Mouse (Mus musculus) liver, embryonic 13.5 days (tissue): ENCODE measurements around the gene Msx1. TPM values are rescaled to one million over a fixed set of nuclear protein-coding genes. Genes with fewer than 3 reads are reported as not detected.

ENCODE experiments used
- ATAC-seq: fragments of 200-750 bp; cut with Nextera tagmentation; 2 replicates; pipeline ENCODE4 v1.8.0; 2017; ENCODE audit warnings: low read depth, mild to moderate bottlenecking, moderate number of reproducible peaks, moderate library complexity
- DNase-seq: peaks from one replicate; pipeline ENCODE4 v3.0.0; 2022
- H3K27ac ChIP-seq: fragments of 300-500 bp; sonication (generic); 2 replicates; pipeline ENCODE4 v1.5.1; 2015; ENCODE audit warnings: moderate library complexity, mild to moderate bottlenecking, inconsistent platforms
- H3K27me3 ChIP-seq: fragments of 300-500 bp; sonication (generic); 2 replicates; pipeline ENCODE4 v1.6.1; 2015; ENCODE audit warnings: mild to moderate bottlenecking, inconsistent platforms
- H3K36me3 ChIP-seq: fragments of 300-500 bp; sonication (generic); 2 replicates; pipeline ENCODE4 v1.6.1; 2015; ENCODE audit warnings: mild to moderate bottlenecking, inconsistent platforms
- H3K4me1 ChIP-seq: fragments of 300-500 bp; sonication (generic); replicated peaks from 2 replicates; pipeline ENCODE4 v1.6.1; 2015; ENCODE audit warnings: inconsistent platforms
- H3K4me2 ChIP-seq: fragments of 300-500 bp; sonication (generic); 2 replicates; pipeline ENCODE4 v1.6.1; 2015; ENCODE audit warnings: inconsistent platforms, mild to moderate bottlenecking, moderate library complexity
- H3K4me3 ChIP-seq: fragments of 300-500 bp; sonication (generic); replicated peaks from 2 replicates; pipeline ENCODE4 v1.5.1; 2015; ENCODE audit warnings: mild to moderate bottlenecking, inconsistent platforms
- H3K9ac ChIP-seq: fragments of 300-500 bp; sonication (generic); 2 replicates; pipeline ENCODE4 v1.6.1; 2015; ENCODE audit warnings: mild to moderate bottlenecking, inconsistent platforms
- H3K9me3 ChIP-seq: fragments of 300-500 bp; sonication (generic); replicated peaks from 2 replicates; pipeline ENCODE4 v1.6.1; 2016; ENCODE audit warnings: inconsistent platforms
- WGBS: fragments of 180-500 bp; shearing (Covaris S2); methylation state at CpG from one replicate; pipeline ENCODE4 v1.1.7; 2015; ENCODE audit not compliant: insufficient replicate concordance; 5-methylcytosine and 5-hydroxymethylcytosine counted together
- polyA plus RNA-seq: library from polyadenylated mRNA; unstranded; fragments of >200 nt; fragmentation: Nextera tagmentation; extraction: Ambion mirVana; gene quantifications from 2 replicates; pipeline ENCODE4 v1.2.1, GENCODE M21; 2015

Msx1 gene
- polyA plus RNA-seq, 1 experiment from 2014 or later: 0.12 TPM

- H3K36me3 ChIP-seq: no peaks in the 10 kb centered on the region
- H3K4me3 ChIP-seq: no peak overlapping the region
- peaks cover 98% of the 10 kb centered on the region for H3K27me3 ChIP-seq
- H3K4me2 ChIP-seq: no peak overlapping the region
- H3K9me3 ChIP-seq: no peaks in the 10 kb centered on the region; the same call in 1 of the 2 replicates
- WGBS: 1% methylated on average over 37 of the region's 37 CpGs
- no peak for DNase-seq
- H3K27ac ChIP-seq: no peak overlapping the region
- ATAC-seq: no peak
- no peak overlapping the region for H3K9ac ChIP-seq
- peaks cover 10% of the 10 kb centered on the region for H3K4me1 ChIP-seq
These were observed 1.4 kb upstream of the Msx1 start for GRCm38 (mm10) chr5:37825611-37826445.

- Histone ChIP-seq H3K9ac (no peak overlapping the region), H3K27ac (no peak overlapping the region), H3K9me3 (no peaks in the 10 kb centered on the region; the same call in 1 of the 2 replicates), H3K4me3 (no peak overlapping the region), H3K36me3 (no peaks in the 10 kb centered on the region), H3K4me1 (peaks cover 10% of the 10 kb centered on the region), H3K4me2 (no peak overlapping the region), H3K27me3 (peaks cover 99% of the 10 kb centered on the region)
- ATAC-seq (no peak), DNase-seq (no peak)
- 5% methylated on average over 7 of the region's 7 CpGs for WGBS
These were observed 773 bp upstream of the Msx1 start for GRCm38 (mm10) chr5:37825111-37825600.

- H3K9me3 ChIP-seq: no peaks in the 10 kb centered on the region
- peaks cover 99% of the 10 kb centered on the region for H3K27me3 ChIP-seq
- DNase-seq: no peak
- H3K9ac ChIP-seq: no peak overlapping the region
- H3K4me1 ChIP-seq: peaks cover 10% of the 10 kb centered on the region
- under 1% methylated on average over 58 of the region's 58 CpGs for WGBS
- H3K27ac ChIP-seq: no peak overlapping the region
- peak overlapping the region; percentile 49 for H3K4me3 ChIP-seq
- H3K36me3 ChIP-seq: no peaks in the 10 kb centered on the region
- no peak; the same call in 1 of the 2 replicates for ATAC-seq
- peak overlapping the region; percentile 63 for H3K4me2 ChIP-seq
These were observed 492 bp downstream of the Msx1 start for GRCm38 (mm10) chr5:37823721-37824460.

GRCm38 (mm10) chr5:37822791-37823720 is 1.3 kb downstream of the Msx1 start:
- H3K27ac ChIP-seq: no peak overlapping the region
- H3K4me2 ChIP-seq: peak overlapping the region; percentile 63
- 1% methylated on average over 42 of the region's 42 CpGs for WGBS
- H3K9ac ChIP-seq: no peak overlapping the region
- DNase-seq (no peak), ATAC-seq (no peak)
- peaks cover 99% of the 10 kb centered on the region for H3K27me3 ChIP-seq
- H3K9me3 ChIP-seq: no peaks in the 10 kb centered on the region
- H3K4me1 ChIP-seq: peaks cover 10% of the 10 kb centered on the region
- H3K4me3 ChIP-seq: peak overlapping the region; percentile 49
- no peaks in the 10 kb centered on the region for H3K36me3 ChIP-seq

GRCm38 (mm10) chr5:37822116-37822707 is 2.2 kb downstream of the Msx1 start:
- H3K9me3 ChIP-seq: no peaks in the 10 kb centered on the region
- WGBS: 13% methylated on average over 11 of the region's 11 CpGs
- peaks cover 99% of the 10 kb centered on the region for H3K27me3 ChIP-seq
- no peak overlapping the region for H3K4me3 ChIP-seq
- H3K9ac ChIP-seq: no peak overlapping the region
- ATAC-seq (no peak), DNase-seq (no peak)
- H3K4me2 ChIP-seq: no peak overlapping the region
- H3K36me3 ChIP-seq: no peaks in the 10 kb centered on the region
- peaks cover 10% of the 10 kb centered on the region for H3K4me1 ChIP-seq
- H3K27ac ChIP-seq: no peak overlapping the region

- peaks cover 10% of the 10 kb centered on the region for H3K4me1 ChIP-seq
- H3K27ac ChIP-seq: no peak overlapping the region
- no peak for DNase-seq
- H3K36me3 ChIP-seq: no peaks in the 10 kb centered on the region
- H3K9ac ChIP-seq: no peak overlapping the region
- H3K4me3 ChIP-seq: no peak overlapping the region
- no peak overlapping the region for H3K4me2 ChIP-seq
- H3K27me3 ChIP-seq: peaks cover 99% of the 10 kb centered on the region
- ATAC-seq: no peak
- 4% methylated on average over 27 of the region's 27 CpGs for WGBS
- H3K9me3 ChIP-seq: no peaks in the 10 kb centered on the region
These were observed 3.2 kb downstream of the Msx1 start for GRCm38 (mm10) chr5:37821111-37821601.

GRCm38 (mm10) chr5:37820689-37821088 is 3.7 kb downstream of the Msx1 start:
- Histone ChIP-seq H3K4me3 (no peak overlapping the region), H3K36me3 (no peaks in the 10 kb centered on the region), H3K9me3 (no peaks in the 10 kb centered on the region), H3K9ac (no peak overlapping the region), H3K4me2 (no peak overlapping the region), H3K27me3 (peaks cover 99% of the 10 kb centered on the region), H3K27ac (no peak overlapping the region), H3K4me1 (peaks cover 10% of the 10 kb centered on the region)
- WGBS: 34% methylated on average over 8 of the region's 8 CpGs
- ATAC-seq (no peak), DNase-seq (no peak)

- Histone ChIP-seq H3K4me1 (peaks cover 10% of the 10 kb centered on the region), H3K4me3 (no peak overlapping the region), H3K27ac (no peak overlapping the region), H3K4me2 (no peak overlapping the region), H3K27me3 (peaks cover 99% of the 10 kb centered on the region), H3K36me3 (no peaks in the 10 kb centered on the region), H3K9ac (no peak overlapping the region), H3K9me3 (no peaks in the 10 kb centered on the region)
- WGBS: 18% methylated on average over 3 of the region's 3 CpGs
- ATAC-seq (no peak), DNase-seq (no peak)
These were observed 4.4 kb downstream of the Msx1 start for GRCm38 (mm10) chr5:37819971-37820370.

GRCm38 (mm10) chr5:37819541-37819940 is 4.8 kb downstream of the Msx1 start:
- 13% methylated on average over 5 of the region's 5 CpGs for WGBS
- H3K27me3 ChIP-seq: peaks cover 99% of the 10 kb centered on the region
- H3K9ac ChIP-seq: no peak overlapping the region
- H3K36me3 ChIP-seq: no peaks in the 10 kb centered on the region
- H3K4me3 ChIP-seq: no peak overlapping the region
- no peak overlapping the region for H3K4me2 ChIP-seq
- H3K27ac ChIP-seq: no peak overlapping the region
- H3K4me1 ChIP-seq: peaks cover 9% of the 10 kb centered on the region
- DNase-seq: no peak
- no peak for ATAC-seq
- no peaks in the 10 kb centered on the region for H3K9me3 ChIP-seq

GRCm38 (mm10) chr5:37818533-37819215 is 5.7 kb downstream of the Msx1 start:
- Histone ChIP-seq H3K9me3 (no peaks in the 10 kb centered on the region), H3K4me3 (no peak overlapping the region), H3K4me2 (no peak overlapping the region), H3K27ac (no peak overlapping the region), H3K27me3 (peaks cover 98% of the 10 kb centered on the region), H3K9ac (no peak overlapping the region), H3K4me1 (peaks cover under 1% of the 10 kb centered on the region; the same call in 1 of the 2 replicates), H3K36me3 (no peaks in the 10 kb centered on the region)
- 4% methylated on average over 25 of the region's 25 CpGs for WGBS
- no peak for ATAC-seq
- no peak for DNase-seq
